In the genomic region with DNA sequence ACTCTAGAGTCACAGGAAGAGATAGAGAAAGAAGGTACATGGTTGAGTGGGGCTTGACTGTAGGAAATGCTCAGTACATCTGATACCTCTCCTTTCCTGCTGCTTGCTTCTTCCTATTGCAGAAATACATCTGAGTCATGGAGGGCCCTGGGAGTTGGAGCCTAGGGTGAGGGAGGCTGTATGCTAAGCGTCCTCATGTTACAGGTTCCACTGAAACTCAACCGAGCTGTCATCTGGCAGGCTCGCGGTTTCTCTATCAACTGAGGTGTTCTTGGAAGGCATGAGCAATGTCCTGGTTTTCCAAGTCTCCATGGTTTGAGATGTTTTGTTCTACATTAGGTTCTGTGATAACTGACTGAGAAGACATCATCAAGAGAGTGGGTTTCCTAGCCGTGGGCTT, we compare ENCODE assay signal across 28 mouse cellular contexts. TPM values are rescaled to one million over a fixed set of nuclear protein-coding genes. Genes with fewer than 3 reads are reported as not detected.
A peak's percentile ranks its signal among the peaks of the same experiment; 100 is the strongest.
DNase-seq lines count a peak whose midpoint lies in the region; ATAC-seq and TF ChIP-seq lines count a peak whose summit lies in the region.
"Had no signal": no experiment of that assay in that cellular context is flagged by ENCODE, and none has a peak within 500 bp of the region (broad histone marks: within the 10 kb centered on the region; RNA-seq: fewer than 3 reads in every experiment).

No protein-coding gene starts in this region.

- H3K9me3 ChIP-seq in hindbrain, embryonic 15.5 days, result no peaks in the 10 kb centered on the region
- no peaks in the 10 kb centered on the region for H3K9me3 ChIP-seq in hindbrain, embryonic 14.5 days (ENCODE audit: control insufficient read depth, low read length)
- H3K9me3 ChIP-seq in neural tube, embryonic 15.5 days (replicated peaks), result no peaks in the 10 kb centered on the region
- H3K9me3 ChIP-seq: embryonic facial prominence, embryonic 12.5 days; forebrain, embryonic 13.5 days; heart, embryonic 15.5 days; hindbrain, embryonic 10.5 days; intestine, embryonic 15.5 days had no signal

- H3K4me3 ChIP-seq in hindbrain, embryonic 15.5 days, result no peak overlapping the region
- H3K4me3 ChIP-seq in hindbrain, embryonic 14.5 days (replicated peaks; ENCODE audit: low read length), result no peak overlapping the region
- no peak overlapping the region for H3K4me3 ChIP-seq in layer of hippocampus, adult 2 months
- H3K4me3 ChIP-seq in neural tube, embryonic 15.5 days (replicated peaks), result no peak overlapping the region
- H3K4me3 ChIP-seq: embryonic facial prominence, embryonic 12.5 days; forebrain, embryonic 13.5 days; heart, adult 2 months; heart, embryonic 15.5 days; hindbrain, embryonic 10.5 days; intestine, embryonic 15.5 days had no signal

- no peaks in the 10 kb centered on the region for H3K27me3 ChIP-seq in hindbrain, embryonic 15.5 days
- H3K27me3 ChIP-seq in hindbrain, embryonic 14.5 days (ENCODE audit: control insufficient read depth, insufficient read depth, low read length), result no peaks in the 10 kb centered on the region
- H3K27me3 ChIP-seq in neural tube, embryonic 15.5 days (replicated peaks), result no peaks in the 10 kb centered on the region
- H3K27me3 ChIP-seq: embryonic facial prominence, embryonic 12.5 days; forebrain, embryonic 13.5 days; heart, embryonic 15.5 days; intestine, embryonic 15.5 days had no signal

- H3K36me3 ChIP-seq in hindbrain, embryonic 15.5 days, result no peaks in the 10 kb centered on the region
- H3K36me3 ChIP-seq in hindbrain, embryonic 14.5 days (replicated peaks; ENCODE audit: control insufficient read depth, insufficient read depth), result no peaks in the 10 kb centered on the region
- no peaks in the 10 kb centered on the region for H3K36me3 ChIP-seq in neural tube, embryonic 15.5 days
- H3K36me3 ChIP-seq: embryonic facial prominence, embryonic 12.5 days; G1E; heart, embryonic 15.5 days; hindbrain, embryonic 10.5 days; intestine, embryonic 15.5 days had no signal

- WGBS in hindbrain, embryonic 15.5 days, result 91% methylated on average over 5 of the region's 5 CpGs
- 88% methylated on average over 5 of the region's 5 CpGs for WGBS in hindbrain, embryonic 14.5 days
- WGBS in neural tube, embryonic 15.5 days, result 83% methylated on average over 5 of the region's 5 CpGs

- no peak for ATAC-seq in hindbrain, embryonic 15.5 days (ENCODE audit: low FRiP score, low read depth)
- ATAC-seq in hindbrain, embryonic 14.5 days (ENCODE audit: low FRiP score), result no peak
- ATAC-seq in neural tube, embryonic 15.5 days (ENCODE audit: low FRiP score), result no peak
- ATAC-seq: CD4-positive, CD25-positive, alpha-beta regulatory T cell, adult 4 months; forebrain, embryonic 13.5 days; intestine, embryonic 15.5 days had no signal

- no peak for TF ChIP-seq CTCF in layer of hippocampus, adult 2 months (conservative IDR thresholded peaks at IDR 0.05)

- no peaks in the 10 kb centered on the region for H3K4me1 ChIP-seq in hindbrain, embryonic 15.5 days (replicated peaks)
- H3K4me1 ChIP-seq in hindbrain, embryonic 14.5 days (replicated peaks; ENCODE audit: control insufficient read depth, insufficient read depth, low read length), result no peaks in the 10 kb centered on the region
- no peaks in the 10 kb centered on the region for H3K4me1 ChIP-seq in neural tube, embryonic 15.5 days
- H3K4me1 ChIP-seq: embryonic facial prominence, embryonic 12.5 days; heart, embryonic 15.5 days; hindbrain, embryonic 10.5 days; intestine, embryonic 15.5 days had no signal

- H3K4me2 ChIP-seq in hindbrain, embryonic 15.5 days, result no peak overlapping the region
- H3K4me2 ChIP-seq in hindbrain, embryonic 14.5 days (replicated peaks), result no peak overlapping the region
- H3K4me2 ChIP-seq in neural tube, embryonic 15.5 days, result no peak overlapping the region
- H3K4me2 ChIP-seq: embryonic facial prominence, embryonic 12.5 days; forebrain, embryonic 13.5 days; heart, embryonic 11.5 days; heart, embryonic 15.5 days; intestine, embryonic 15.5 days had no signal

- 0 out of 2 replicates have a peak overlapping the region, but pooled peaks have one; percentile 45 for H3K27ac ChIP-seq in hindbrain, embryonic 15.5 days (replicated peaks)
- no peak overlapping the region for H3K27ac ChIP-seq in hindbrain, embryonic 14.5 days
- H3K27ac ChIP-seq in layer of hippocampus, adult 2 months, result peak overlapping the region; percentile 39
- H3K27ac ChIP-seq in neural tube, embryonic 15.5 days (replicated peaks), result peak overlapping the region; percentile 69
- H3K27ac ChIP-seq: embryonic facial prominence, embryonic 12.5 days; forebrain, embryonic 13.5 days; heart, adult 2 months; heart, embryonic 15.5 days; hindbrain, embryonic 10.5 days; intestine, embryonic 15.5 days had no signal

- no peak overlapping the region for H3K9ac ChIP-seq in hindbrain, embryonic 15.5 days
- no peak overlapping the region for H3K9ac ChIP-seq in hindbrain, embryonic 14.5 days
- H3K9ac ChIP-seq in neural tube, embryonic 15.5 days (replicated peaks), result no peak overlapping the region
- H3K9ac ChIP-seq: embryonic facial prominence, embryonic 12.5 days; forebrain, embryonic 13.5 days; forebrain, postnatal 0 days; heart, embryonic 15.5 days; intestine, embryonic 15.5 days had no signal

- intact Hi-C loops in gastrocnemius, postnatal 14 days (cut with DNase I; ENCODE audit: low total_unique reads), result no loop called here

- peak; percentile 57 for DNase-seq in gastrocnemius, adult 18-20 months (ENCODE audit: low spot score)
- no peak for DNase-seq in gastrocnemius, postnatal 14 days
- no peak for DNase-seq in hindbrain, embryonic 14.5 days (ENCODE audit: low spot score)
- no peak for DNase-seq in layer of hippocampus, adult 2 months (ENCODE audit: low spot score in 2 of 2)
- no peak for DNase-seq in layer of hippocampus, postnatal 14 days (ENCODE audit: low spot score in 2 of 2)
- DNase-seq in frontal cortex, postnatal 36 days (ENCODE audit: low spot score in 2 of 2), result no peak
- DNase-seq: adrenal gland, postnatal 10 days; B cell, adult 2 months; cerebellum, adult 11 months; cerebellum, adult 8-10 months; cerebellum, postnatal 14 days; gastrocnemius, postnatal 36 days; heart, adult 2 months; heart, postnatal 14 days had no signal

RNA-seq across cellular contexts. Expression of a gene that starts 13.1 kb away (rescaled TPM):
- total RNA-seq in gastrocnemius, adult 18-20 months (2021), result not detected
- not detected for total RNA-seq in gastrocnemius, postnatal 14 days (2021)
- not detected in 2 replicates for polyA plus RNA-seq in hindbrain, embryonic 15.5 days (2015; fragmentation: Nextera tagmentation; extraction: Ambion mirVana)
- not detected in 2 replicates for polyA plus RNA-seq in hindbrain, embryonic 14.5 days (2014; fragmentation: Nextera tagmentation; extraction: Ambion mirVana)
- not detected for total RNA-seq in layer of hippocampus, adult 2 months (2021)
- total RNA-seq in layer of hippocampus, postnatal 14 days (2021), result not detected
- not detected in 2 replicates for polyA plus RNA-seq in neural tube, embryonic 15.5 days (2015; fragmentation: Nextera tagmentation; extraction: Ambion mirVana)
- total RNA-seq: adrenal gland, postnatal 10 days; adrenal gland, postnatal 4 days; forebrain, postnatal 0 days; G1E; gastrocnemius, postnatal 36 days; heart, adult 2 months; heart, postnatal 14 days had no signal
- polyA plus RNA-seq: brain, embryonic 14.5 days; CD4-positive, CD25-positive, alpha-beta regulatory T cell, adult 4 months; cortical plate, adult 2 months; forebrain, embryonic 13.5 days; forebrain, postnatal 0 days; G1E; heart, adult 2 months; heart, embryonic 11.5 days; heart, embryonic 15.5 days; hindbrain, embryonic 10.5 days; intestine, embryonic 15.5 days had no signal

RNA-seq across cellular contexts. Expression of a gene that starts 43.0 kb away (rescaled TPM):
- 10 to 100 TPM; 13.9 to 15.6 TPM for total RNA-seq in gastrocnemius, adult 18-20 months (2021)
- total RNA-seq in gastrocnemius, postnatal 14 days (2021), result 1 to 10 TPM; 8.4 to 9.9 TPM
- 2.5 and 2.8 TPM in 2 replicates for polyA plus RNA-seq in hindbrain, embryonic 15.5 days (2015; fragmentation: Nextera tagmentation; extraction: Ambion mirVana)
- polyA plus RNA-seq in hindbrain, embryonic 14.5 days (2014; fragmentation: Nextera tagmentation; extraction: Ambion mirVana), result 3.1 and 3.9 TPM in 2 replicates
- 1 to 10 TPM; 5.2 to 7.4 TPM for total RNA-seq in layer of hippocampus, adult 2 months (2021)
- total RNA-seq in layer of hippocampus, postnatal 14 days (2021), result 1 to 10 TPM; 4.3 to 5.9 TPM
- 2.5 and 3.6 TPM in 2 replicates for polyA plus RNA-seq in neural tube, embryonic 15.5 days (2015; fragmentation: Nextera tagmentation; extraction: Ambion mirVana)
- polyA plus RNA-seq: G1E had no signal
